Mouse (Mus musculus) kidney, embryonic 15.5 days (tissue): ENCODE results near the gene Zfp266. TPM values are rescaled to one million over a fixed set of nuclear protein-coding genes. Genes with fewer than 3 reads are reported as not detected.

Experiments used
- ATAC-seq: fragments of 200-750 bp; cut with Nextera tagmentation; replicated peaks from 2 replicates; pipeline ENCODE4 v1.8.0; 2017; ENCODE audit warnings: moderate TSS enrichment; ENCODE audit not compliant: low FRiP score
- H3K27ac ChIP-seq: fragments of 300-500 bp; sonication (generic); 2 replicates; pipeline ENCODE4 v1.5.1; 2015; ENCODE audit warnings: mild to moderate bottlenecking, inconsistent platforms
- H3K27me3 ChIP-seq: fragments of 300-500 bp; sonication (generic); 2 replicates; pipeline ENCODE4 v1.6.1; 2015; ENCODE audit warnings: inconsistent platforms
- H3K36me3 ChIP-seq: fragments of 300-500 bp; sonication (generic); 2 replicates; pipeline ENCODE4 v1.6.1; 2015; ENCODE audit warnings: inconsistent platforms
- H3K4me1 ChIP-seq: fragments of 300-500 bp; sonication (generic); 2 replicates; pipeline ENCODE4 v1.6.1; 2015; ENCODE audit warnings: inconsistent platforms
- H3K4me2 ChIP-seq: fragments of 300-500 bp; sonication (generic); 2 replicates; pipeline ENCODE4 v1.6.1; 2015; ENCODE audit warnings: moderate library complexity, mild to moderate bottlenecking, inconsistent platforms
- H3K4me3 ChIP-seq: fragments of 300-500 bp; sonication (generic); replicated peaks from 2 replicates; pipeline ENCODE4 v1.5.1; 2015; ENCODE audit warnings: mild to moderate bottlenecking, inconsistent platforms
- H3K9ac ChIP-seq: fragments of 300-500 bp; sonication (generic); 2 replicates; pipeline ENCODE4 v1.6.1; 2015; ENCODE audit warnings: mild to moderate bottlenecking, inconsistent platforms
- H3K9me3 ChIP-seq: fragments of 300-500 bp; sonication (generic); replicated peaks from 2 replicates; pipeline ENCODE4 v1.6.1; 2016; ENCODE audit warnings: inconsistent platforms
- WGBS: fragments of 180-500 bp; shearing (Covaris S2); methylation state at CpG from one replicate; pipeline ENCODE4 v1.1.7; 2015; ENCODE audit warnings: mixed read lengths; 5-methylcytosine and 5-hydroxymethylcytosine counted together
- polyA plus RNA-seq: library from polyadenylated mRNA; unstranded; fragments of >200 nt; fragmentation: Nextera tagmentation; extraction: Ambion mirVana; gene quantifications from 2 replicates; pipeline ENCODE4 v1.2.1, GENCODE M21; 2015

The Zfp266 gene
- polyA plus RNA-seq, 1 experiment from 2014 or later: 102 TPM

DNA sequence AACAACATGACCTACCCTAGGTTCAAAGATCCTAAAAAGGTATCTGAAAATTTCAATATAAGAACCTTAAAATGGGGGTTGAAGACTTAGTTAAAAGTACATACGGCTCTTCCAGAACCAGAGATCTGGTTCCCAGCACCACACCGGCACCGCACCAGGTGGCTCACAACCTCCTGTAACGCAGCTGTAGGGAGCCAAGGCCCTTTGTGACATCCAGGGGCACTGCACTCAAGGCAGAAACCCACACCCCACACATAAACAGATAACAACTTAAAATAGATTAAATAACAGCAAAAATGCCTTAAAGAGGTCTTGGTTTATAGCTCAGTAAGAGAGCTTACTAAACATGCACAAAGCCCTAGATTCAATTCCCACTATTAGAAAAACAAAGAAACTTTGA is 1.3 kb downstream of the Zfp266 start:
- Histone ChIP-seq H3K4me2 (peak overlapping the region; percentile 69), H3K27ac (no peak overlapping the region), H3K36me3 (peaks cover 39% of the 10 kb centered on the region), H3K9ac (peak overlapping the region; percentile 33; the same call in 1 of the 2 replicates), H3K9me3 (no peaks in the 10 kb centered on the region), H3K4me1 (peaks cover 26% of the 10 kb centered on the region), H3K27me3 (no peaks in the 10 kb centered on the region), H3K4me3 (peak overlapping the region; percentile 50)
- no peak for ATAC-seq
- WGBS: 18% methylated on average over 4 of the region's 4 CpGs

DNA sequence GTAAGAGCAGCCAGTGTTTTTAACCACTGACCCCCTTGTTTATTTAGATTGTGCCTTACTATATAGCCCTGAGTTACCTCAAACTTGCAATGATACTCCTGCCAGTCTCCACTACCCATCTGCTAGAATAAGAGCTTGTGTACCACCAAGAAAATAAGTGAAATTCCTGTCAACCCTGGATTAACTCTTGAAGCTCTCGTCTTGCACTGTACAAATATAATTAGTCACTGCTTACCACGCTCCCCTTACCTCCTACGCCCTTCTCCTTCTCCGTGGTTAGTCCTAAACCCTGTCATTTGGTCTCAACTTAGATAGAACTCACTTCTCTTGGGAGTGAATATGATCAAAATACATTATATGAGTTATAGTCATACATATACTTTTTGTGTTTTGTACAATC is 2.5 kb downstream of the Zfp266 start:
- H3K36me3 ChIP-seq: peaks cover 50% of the 10 kb centered on the region
- H3K9ac ChIP-seq: no peak overlapping the region
- H3K4me2 ChIP-seq: peak overlapping the region; percentile 69
- H3K9me3 ChIP-seq: no peaks in the 10 kb centered on the region
- peak overlapping the region; percentile 50; the same call in 1 of the 2 replicates for H3K4me3 ChIP-seq
- WGBS: 81% methylated on average over 4 of the region's 4 CpGs
- ATAC-seq: no peak
- H3K27me3 ChIP-seq: no peaks in the 10 kb centered on the region
- H3K27ac ChIP-seq: no peak overlapping the region
- peaks cover 34% of the 10 kb centered on the region for H3K4me1 ChIP-seq

DNA sequence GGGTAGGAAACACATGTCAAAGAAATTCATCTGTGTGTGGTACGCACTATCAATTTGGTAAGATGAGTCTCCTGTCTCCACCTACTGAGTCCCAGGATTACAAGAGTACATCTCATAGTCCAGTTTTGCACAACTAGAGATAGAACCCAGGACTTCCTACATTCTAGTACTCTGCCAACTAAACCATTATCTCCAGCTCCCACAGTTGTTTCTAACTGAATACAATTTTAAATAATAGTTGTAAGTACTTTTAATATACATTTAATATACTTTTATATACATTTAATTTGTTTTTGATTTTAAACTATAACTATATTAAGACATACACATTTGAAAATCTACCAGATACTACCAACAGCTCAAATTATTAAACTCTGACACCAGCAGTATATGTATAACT is 3.5 kb downstream of the Zfp266 start:
- 97% methylated on average over 1 of the region's 1 CpGs for WGBS
- H3K4me3 ChIP-seq: no peak overlapping the region
- ATAC-seq: no peak

DNA sequence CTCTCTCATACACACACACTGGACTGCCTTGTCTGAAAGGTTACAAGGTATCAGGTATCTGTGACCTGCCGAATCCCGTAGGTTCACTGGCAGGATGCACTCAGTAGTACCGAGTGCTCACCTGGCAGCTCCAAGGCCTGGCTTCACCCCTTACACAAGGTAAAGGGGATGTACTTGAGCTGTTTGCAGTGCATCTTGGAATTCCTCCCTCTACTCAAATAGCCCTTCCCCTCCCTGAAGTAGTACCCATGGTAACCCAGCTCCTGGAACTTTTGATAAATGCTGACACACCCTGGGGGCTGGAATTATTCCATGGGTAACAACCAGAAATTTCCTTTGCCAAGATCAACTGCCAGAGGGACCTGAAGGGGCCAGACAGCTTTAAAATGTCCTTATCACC is 7.2 kb downstream of the Zfp266 start:
- ATAC-seq: no peak
- Histone ChIP-seq H3K36me3 (peaks cover 73% of the 10 kb centered on the region), H3K4me2 (no peak overlapping the region), H3K4me3 (no peak overlapping the region), H3K9me3 (no peaks in the 10 kb centered on the region), H3K27me3 (no peaks in the 10 kb centered on the region), H3K4me1 (peaks cover 20% of the 10 kb centered on the region), H3K27ac (no peak overlapping the region), H3K9ac (no peak overlapping the region)
- 72% methylated on average over 3 of the region's 3 CpGs for WGBS

More for the DNA sequence above, 3.5 kb downstream of the Zfp266 start:
- H3K36me3 ChIP-seq: peaks cover 57% of the 10 kb centered on the region
- no peak overlapping the region for H3K4me2 ChIP-seq
- H3K27me3 ChIP-seq: no peaks in the 10 kb centered on the region
- H3K9me3 ChIP-seq: no peaks in the 10 kb centered on the region
- no peak overlapping the region for H3K27ac ChIP-seq
- H3K9ac ChIP-seq: no peak overlapping the region
- peaks cover 37% of the 10 kb centered on the region for H3K4me1 ChIP-seq

DNA sequence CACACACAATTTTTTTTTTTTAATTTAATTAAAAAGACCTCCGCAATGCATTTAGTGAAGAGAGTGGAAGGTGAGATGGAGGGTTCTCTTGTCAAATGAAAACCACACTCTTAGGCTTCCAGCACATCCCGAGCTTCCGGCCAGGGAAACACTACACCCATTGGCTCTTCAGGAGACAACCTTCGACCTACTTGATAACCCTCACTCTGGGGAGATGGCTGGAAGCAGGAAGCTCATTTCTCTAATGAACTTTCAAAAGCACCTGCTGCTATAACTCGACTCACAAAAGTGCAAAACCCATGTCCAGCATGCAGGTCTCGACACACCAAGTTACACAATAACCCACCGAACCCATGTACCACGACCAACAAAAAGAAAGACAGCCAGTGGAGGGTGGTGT is 8.5 kb downstream of the Zfp266 start:
- Histone ChIP-seq H3K4me1 (peaks cover 13% of the 10 kb centered on the region; the same call in 1 of the 2 replicates), H3K4me2 (no peak overlapping the region), H3K27me3 (no peaks in the 10 kb centered on the region), H3K9ac (no peak overlapping the region), H3K27ac (no peak overlapping the region), H3K36me3 (peaks cover 72% of the 10 kb centered on the region), H3K9me3 (no peaks in the 10 kb centered on the region), H3K4me3 (no peak overlapping the region)
- WGBS: 73% methylated on average over 8 of the region's 8 CpGs
- no peak for ATAC-seq

DNA sequence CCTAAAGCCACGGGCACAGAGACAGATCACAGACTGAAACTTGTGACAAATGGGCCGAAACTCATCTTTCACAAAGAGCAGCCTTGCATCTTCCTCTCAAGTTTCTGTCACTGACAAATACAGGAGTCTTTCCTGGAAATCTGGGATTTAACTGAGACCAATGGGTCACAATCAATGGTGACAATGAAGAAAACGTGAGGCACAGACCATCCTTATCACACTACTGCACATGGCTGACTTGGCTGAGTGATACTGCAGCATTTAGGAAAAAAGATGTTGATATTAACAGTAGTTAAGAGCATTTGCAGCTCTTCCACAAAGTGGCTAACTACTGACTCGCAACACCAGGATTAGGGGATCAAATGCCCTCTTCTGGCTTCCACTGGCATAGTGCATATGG is 9.6 kb downstream of the Zfp266 start:
- H3K4me2 ChIP-seq: no peak overlapping the region
- WGBS: 79% methylated on average over 4 of the region's 4 CpGs
- peaks cover 13% of the 10 kb centered on the region; the same call in 1 of the 2 replicates for H3K4me1 ChIP-seq
- H3K9me3 ChIP-seq: no peaks in the 10 kb centered on the region
- H3K4me3 ChIP-seq: no peak overlapping the region
- no peak overlapping the region for H3K27ac ChIP-seq
- peaks cover 72% of the 10 kb centered on the region for H3K36me3 ChIP-seq
- no peaks in the 10 kb centered on the region for H3K27me3 ChIP-seq
- H3K9ac ChIP-seq: no peak overlapping the region
- no peak for ATAC-seq

DNA sequence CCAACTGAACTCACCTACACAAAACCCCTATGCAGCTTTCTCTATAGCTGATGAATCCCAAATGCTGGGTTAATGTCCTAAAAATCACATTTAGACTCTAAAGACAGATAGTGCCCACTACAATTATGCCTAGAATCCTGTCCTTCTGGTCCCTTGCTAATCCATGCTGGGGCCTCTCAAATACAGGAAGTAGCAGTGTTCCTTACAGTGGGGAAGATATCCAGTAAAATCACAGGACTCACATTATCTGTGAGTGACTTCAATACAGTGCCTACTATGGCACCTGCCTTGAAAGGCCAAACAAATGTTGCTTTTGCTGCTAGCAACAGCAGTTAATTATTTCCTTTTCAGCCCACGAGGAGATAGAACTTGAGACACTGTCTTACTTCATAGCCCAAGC is 10.9 kb downstream of the Zfp266 start:
- Histone ChIP-seq H3K36me3 (peaks cover 73% of the 10 kb centered on the region), H3K9me3 (no peaks in the 10 kb centered on the region), H3K4me2 (no peak overlapping the region), H3K27me3 (no peaks in the 10 kb centered on the region), H3K9ac (no peak overlapping the region), H3K4me3 (no peak overlapping the region), H3K27ac (no peak overlapping the region), H3K4me1 (peaks cover 13% of the 10 kb centered on the region; the same call in 1 of the 2 replicates)
- 30% methylated on average over 1 of the region's 1 CpGs for WGBS
- no peak for ATAC-seq

DNA sequence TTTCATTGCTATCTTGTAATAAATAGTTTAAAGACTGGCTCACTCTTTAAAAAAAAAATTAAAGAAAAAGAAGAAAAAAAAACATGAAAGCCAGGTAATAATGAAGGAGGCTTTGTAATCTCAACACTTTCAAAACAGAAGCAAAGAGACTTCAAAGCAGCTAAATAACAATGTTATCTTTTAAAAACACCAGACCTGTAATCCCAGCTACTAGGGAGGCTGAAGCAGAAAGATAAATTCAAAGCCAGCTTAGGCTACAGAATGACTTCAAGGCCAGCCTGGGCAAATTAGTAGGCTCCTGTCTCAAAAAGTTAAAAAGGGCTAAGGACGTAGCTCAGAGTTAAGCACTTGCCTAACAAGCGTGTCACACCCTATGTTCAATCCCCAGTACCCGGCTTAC is 11.5 kb downstream of the Zfp266 start:
- ATAC-seq: no peak
- Histone ChIP-seq H3K36me3 (peaks cover 73% of the 10 kb centered on the region), H3K4me1 (peaks cover 9% of the 10 kb centered on the region; the same call in 1 of the 2 replicates), H3K4me3 (no peak overlapping the region), H3K9me3 (no peaks in the 10 kb centered on the region), H3K27me3 (no peaks in the 10 kb centered on the region), H3K9ac (no peak overlapping the region), H3K4me2 (no peak overlapping the region), H3K27ac (no peak overlapping the region)
- WGBS: 77% methylated on average over 3 of the region's 3 CpGs

DNA sequence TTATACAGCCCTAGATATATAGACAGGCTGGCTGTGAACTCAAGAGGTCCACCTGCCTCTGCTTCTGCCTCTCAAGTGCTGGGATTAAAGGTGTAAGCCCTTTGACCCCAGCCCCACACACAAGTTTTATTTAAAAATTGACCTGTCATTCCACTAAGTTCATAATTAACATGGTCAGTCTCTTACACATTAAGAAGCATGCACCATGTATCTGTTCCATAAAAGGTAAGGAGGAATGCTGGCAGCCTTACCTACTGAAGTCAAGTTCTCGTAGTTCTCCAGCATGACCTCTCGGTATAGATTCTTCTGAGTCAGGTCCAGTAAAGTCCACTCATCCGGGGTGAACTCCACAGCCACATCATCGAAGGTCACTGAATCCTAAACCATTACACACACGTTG is 16.4 kb downstream of the Zfp266 start:
- H3K4me3 ChIP-seq: no peak overlapping the region
- WGBS: 82% methylated on average over 5 of the region's 5 CpGs
- no peak overlapping the region for H3K27ac ChIP-seq
- no peaks in the 10 kb centered on the region for H3K4me1 ChIP-seq
- no peaks in the 10 kb centered on the region for H3K9me3 ChIP-seq
- H3K4me2 ChIP-seq: no peak overlapping the region
- no peaks in the 10 kb centered on the region for H3K27me3 ChIP-seq
- H3K36me3 ChIP-seq: peaks cover 86% of the 10 kb centered on the region
- H3K9ac ChIP-seq: no peak overlapping the region
- no peak for ATAC-seq

DNA sequence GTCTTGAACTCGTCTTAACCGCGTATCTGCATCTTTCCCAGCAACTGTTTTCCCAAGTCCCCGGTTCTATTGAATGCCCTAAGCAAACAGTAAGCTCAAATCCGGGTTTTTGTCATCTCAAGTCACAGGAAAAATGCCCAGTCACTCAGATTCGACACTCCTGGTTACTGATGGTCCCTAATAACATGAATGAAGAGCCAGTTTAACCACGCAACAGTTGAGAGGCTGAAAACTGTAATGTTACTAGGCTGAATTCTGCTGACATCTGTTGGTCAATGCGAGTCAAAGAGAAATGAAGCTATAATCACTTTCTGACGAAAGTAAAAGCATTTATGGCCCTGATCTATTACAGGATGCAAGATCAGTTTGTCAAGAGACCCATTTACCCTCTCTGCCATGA is 27.9 kb downstream of the Zfp266 start:
- Histone ChIP-seq H3K36me3 (peaks cover 31% of the 10 kb centered on the region), H3K27ac (peak overlapping the region; percentile 96), H3K4me3 (peak overlapping the region; percentile 83), H3K4me2 (peak overlapping the region; percentile 71), H3K9ac (peak overlapping the region; percentile 79), H3K4me1 (peaks cover 28% of the 10 kb centered on the region), H3K27me3 (no peaks in the 10 kb centered on the region), H3K9me3 (no peaks in the 10 kb centered on the region)
- no peak for ATAC-seq
- WGBS: 6% methylated on average over 9 of the region's 9 CpGs

DNA sequence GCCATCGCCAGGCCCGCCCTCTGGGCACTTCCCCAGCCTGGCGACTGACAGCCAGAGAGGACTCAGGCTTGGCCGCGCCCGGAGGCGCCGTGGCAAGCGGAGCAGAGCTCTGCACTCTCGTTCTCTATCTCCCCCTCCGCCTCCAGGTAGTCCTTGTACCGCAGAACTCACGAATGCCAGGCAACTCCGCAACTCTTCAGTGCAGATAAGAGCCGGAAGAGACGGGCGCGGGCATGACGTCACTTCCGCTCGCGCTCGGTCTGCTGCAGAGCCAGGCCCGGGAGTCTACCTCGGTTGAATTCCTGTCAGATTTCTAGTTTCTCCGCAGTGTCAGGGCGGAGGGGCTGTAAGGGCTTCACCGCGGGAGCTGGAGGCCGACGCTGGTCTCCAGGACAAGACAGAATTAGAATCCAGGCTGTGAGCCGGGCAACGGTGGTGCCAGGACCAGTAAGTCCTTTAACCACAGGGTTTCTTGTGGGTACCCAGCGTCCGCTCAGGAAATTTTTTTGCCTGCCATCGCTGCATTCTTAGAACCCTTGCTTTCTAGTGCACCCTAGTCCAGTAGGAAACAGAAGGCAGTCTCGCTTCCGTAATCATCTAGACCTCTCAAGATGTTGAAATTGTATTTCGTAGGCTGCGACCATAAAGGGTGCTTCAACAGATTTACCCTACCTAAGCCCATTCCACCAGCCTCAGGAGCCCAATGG is 28.5 kb downstream of the Zfp266 start, which contains the start of gene Zfp426:
Gene Zfp426, minus strand, starts transcription at position 220 of the 707 bp plus-strand sequence.
- WGBS: 1% methylated on average over 40 of the region's 40 CpGs

DNA sequence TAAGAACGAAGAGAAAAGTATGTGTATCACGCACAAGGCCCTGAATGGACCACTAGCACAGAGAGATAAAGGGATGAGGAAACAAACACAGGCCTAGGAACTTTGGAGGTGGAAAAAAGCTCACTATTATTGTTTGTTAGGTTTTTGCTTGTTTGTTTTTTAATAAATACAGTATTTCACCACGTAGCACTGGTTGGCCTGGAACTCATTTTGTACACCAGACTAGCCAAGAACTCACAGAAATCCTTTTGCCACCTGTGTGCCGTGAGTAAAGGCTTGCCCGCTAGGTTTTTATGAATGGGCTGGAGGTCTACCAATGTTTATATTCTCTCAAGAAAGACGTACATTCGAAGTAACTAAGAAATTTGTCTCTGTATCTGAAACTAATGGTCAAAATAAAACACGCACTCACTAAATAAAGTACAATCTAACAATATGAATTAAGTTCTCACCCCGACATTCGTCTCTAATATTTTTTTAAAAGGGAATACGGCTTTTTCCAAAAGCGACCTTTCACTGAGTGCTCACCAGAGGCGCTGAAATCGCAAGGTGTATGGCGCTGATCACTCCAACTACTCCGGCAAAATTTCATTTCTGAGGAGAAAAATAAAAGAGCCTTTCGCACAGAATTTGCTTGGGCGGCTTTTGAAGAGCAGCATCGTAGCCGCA is 29.2 kb downstream of the Zfp266 start:
- Histone ChIP-seq H3K4me1 (peaks cover 28% of the 10 kb centered on the region), H3K27me3 (no peaks in the 10 kb centered on the region), H3K36me3 (peaks cover 22% of the 10 kb centered on the region), H3K9ac (peak overlapping the region; percentile 79), H3K9me3 (no peaks in the 10 kb centered on the region), H3K4me3 (peak overlapping the region; percentile 83), H3K4me2 (peak overlapping the region; percentile 71), H3K27ac (peak overlapping the region; percentile 96)
- no peak for ATAC-seq
- WGBS: 10% methylated on average over 20 of the region's 20 CpGs

More for the DNA sequence above, 28.5 kb downstream of the Zfp266 start, which contains the start of gene Zfp426:
- H3K9me3 ChIP-seq: no peaks in the 10 kb centered on the region
- peaks cover 25% of the 10 kb centered on the region for H3K36me3 ChIP-seq
- H3K4me1 ChIP-seq: peaks cover 28% of the 10 kb centered on the region
- peak within 1 kb of the TSS; percentile 79 for H3K9ac ChIP-seq
- no peaks in the 10 kb centered on the region for H3K27me3 ChIP-seq
- peak; percentile 96 for ATAC-seq
- H3K27ac ChIP-seq: peak within 1 kb of the TSS; percentile 96
- H3K4me2 ChIP-seq: peak within 1 kb of the TSS; percentile 71
- H3K4me3 ChIP-seq: peak within 1 kb of the TSS; percentile 83
